Mouse (Mus musculus): ENCODE results near the gene Ruvbl2. TPM values are rescaled to one million over a fixed set of nuclear protein-coding genes. Genes with fewer than 3 reads are reported as not detected.
"Not testable (repeated sequence)": the region's sequence is repeated elsewhere in the genome, so short reads cannot be mapped to it uniquely, and the experiment has no call there.

The Ruvbl2 gene
- polyA plus RNA-seq, 1 experiment from 2014 or later: 173 TPM

DNA sequence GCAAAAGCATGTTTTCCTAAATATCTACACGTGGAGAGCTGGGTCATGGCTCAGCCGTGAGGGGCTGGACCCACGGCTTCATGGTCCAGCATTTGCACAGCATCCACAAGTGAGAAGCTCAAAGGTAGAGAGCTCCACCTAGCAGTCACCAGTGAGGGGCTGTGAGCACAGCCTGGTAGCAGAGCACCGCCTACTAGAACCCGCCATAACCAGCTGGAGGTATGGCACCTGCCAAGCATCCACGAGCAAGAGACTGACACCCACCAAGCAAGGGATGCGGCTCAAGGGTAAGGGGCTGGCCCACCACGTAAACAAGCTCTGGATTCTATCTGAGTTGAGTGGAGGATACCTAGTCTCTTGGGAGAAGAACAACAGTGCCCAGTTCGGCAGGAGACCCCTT lies 27.7 kb upstream of the Ruvbl2 start:
- TF ChIP-seq CTCF (IDR thresholded peaks at IDR 0.05; ENCODE audit: low read depth): no peak
- Histone ChIP-seq H3K4me2 (peak overlapping the region; percentile 94), H3K4me1 (ENCODE audit: insufficient read depth) (peaks cover 6% of the 10 kb centered on the region), H3K36me3 (ENCODE audit: insufficient read depth) (peaks cover 43% of the 10 kb centered on the region), H3K9ac (peak overlapping the region; percentile 80), H3K27me3 (ENCODE audit: insufficient read depth, low read length) (no peaks in the 10 kb centered on the region), H3K27ac (ENCODE audit: low read depth) (no peak overlapping the region), H3K4me3 (ENCODE audit: low read depth, low read length) (peak overlapping the region; percentile 87), H3K9me3 (ENCODE audit: low read depth, low read length) (no peaks in the 10 kb centered on the region)
- ATAC-seq (ENCODE audit: insufficient read depth) (no peak), DNase-seq (no peak)
- 73% methylated on average over 9 of the region's 9 CpGs for WGBS

DNA sequence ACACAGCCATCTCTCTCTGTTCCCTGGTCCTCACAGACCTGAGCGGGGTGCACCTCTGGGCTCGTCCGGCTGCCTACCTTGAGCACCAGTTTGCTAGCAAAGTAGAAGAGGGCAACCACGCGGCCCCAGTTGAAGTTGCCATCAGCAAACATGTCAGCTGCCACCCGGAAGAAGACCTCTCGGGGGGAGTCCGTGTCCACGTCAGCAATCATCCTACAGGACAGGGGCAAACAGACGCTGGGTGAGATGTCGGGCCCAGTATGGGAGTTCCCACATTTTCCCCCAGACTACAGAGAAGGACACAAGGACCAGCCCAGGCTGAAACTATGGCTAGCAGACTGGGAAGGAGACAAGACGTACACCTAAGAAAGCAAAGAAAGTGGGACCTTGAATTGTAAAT lies 27.2 kb upstream of the Ruvbl2 start:
- 90% methylated on average over 12 of the region's 12 CpGs for WGBS
- Histone ChIP-seq H3K9ac (no peak overlapping the region), H3K4me3 (ENCODE audit: low read depth, low read length) (peak overlapping the region; percentile 87; the same call in 1 of the 2 replicates), H3K4me2 (peak overlapping the region; percentile 94), H3K4me1 (ENCODE audit: insufficient read depth) (peaks cover 10% of the 10 kb centered on the region), H3K27ac (ENCODE audit: low read depth) (no peak overlapping the region), H3K27me3 (ENCODE audit: insufficient read depth, low read length) (no peaks in the 10 kb centered on the region), H3K9me3 (ENCODE audit: low read depth, low read length) (no peaks in the 10 kb centered on the region), H3K36me3 (ENCODE audit: insufficient read depth) (peaks cover 43% of the 10 kb centered on the region)
- DNase-seq: no peak
- ATAC-seq (ENCODE audit: insufficient read depth): no peak
- TF ChIP-seq CTCF (IDR thresholded peaks at IDR 0.05; ENCODE audit: low read depth): no peak

DNA sequence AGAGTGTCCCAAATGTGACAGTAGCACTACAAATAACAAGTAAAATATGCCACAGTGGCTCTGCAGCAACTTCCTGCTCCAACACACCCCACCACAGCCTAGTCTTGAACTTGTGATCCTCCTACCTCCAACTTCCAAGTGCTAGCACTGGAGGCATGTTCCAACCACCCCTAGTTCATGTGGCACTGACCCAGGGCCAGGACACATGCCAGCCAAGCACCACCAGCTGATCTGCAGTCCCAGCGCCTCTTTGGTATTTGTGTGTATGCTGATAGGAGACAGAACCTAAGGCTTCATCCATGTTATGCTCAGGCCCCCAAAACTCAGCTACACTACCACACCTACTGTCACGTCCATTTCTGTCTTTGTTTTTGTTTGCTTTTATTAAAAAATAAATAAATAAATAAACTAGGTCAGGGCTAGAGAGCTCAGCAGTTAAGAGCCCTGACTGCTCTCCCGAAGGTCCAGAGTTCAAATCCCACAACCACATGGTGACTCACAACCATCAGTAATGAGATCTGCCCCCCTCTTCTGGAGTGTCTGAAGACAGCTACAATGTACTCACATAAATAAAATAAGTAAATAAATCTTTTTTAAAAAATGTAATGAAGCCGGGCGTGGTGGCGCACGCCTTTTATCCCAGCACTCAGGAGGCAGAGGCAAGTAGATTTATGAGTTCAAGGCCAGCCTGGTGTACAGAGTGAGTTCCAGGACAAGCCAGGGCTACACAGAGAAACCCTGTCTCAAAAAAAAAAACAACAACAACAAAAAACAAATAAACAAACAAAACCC lies 26.3 kb upstream of the Ruvbl2 start:
- no peak overlapping the region for H3K4me3 ChIP-seq (ENCODE audit: low read depth, low read length)
- no peaks in the 10 kb centered on the region for H3K27me3 ChIP-seq (ENCODE audit: insufficient read depth, low read length)
- H3K9ac ChIP-seq: no peak overlapping the region
- peaks cover 43% of the 10 kb centered on the region for H3K36me3 ChIP-seq (ENCODE audit: insufficient read depth)
- peaks cover 12% of the 10 kb centered on the region for H3K4me1 ChIP-seq (ENCODE audit: insufficient read depth)
- no peak for DNase-seq
- no peaks in the 10 kb centered on the region for H3K9me3 ChIP-seq (ENCODE audit: low read depth, low read length)
- H3K4me2 ChIP-seq: no peak overlapping the region
- H3K27ac ChIP-seq (ENCODE audit: low read depth): no peak overlapping the region
- no peak for ATAC-seq (ENCODE audit: insufficient read depth)
- no peak for TF ChIP-seq CTCF (IDR thresholded peaks at IDR 0.05; ENCODE audit: low read depth)
- WGBS: 90% methylated on average over 7 of the region's 7 CpGs

DNA sequence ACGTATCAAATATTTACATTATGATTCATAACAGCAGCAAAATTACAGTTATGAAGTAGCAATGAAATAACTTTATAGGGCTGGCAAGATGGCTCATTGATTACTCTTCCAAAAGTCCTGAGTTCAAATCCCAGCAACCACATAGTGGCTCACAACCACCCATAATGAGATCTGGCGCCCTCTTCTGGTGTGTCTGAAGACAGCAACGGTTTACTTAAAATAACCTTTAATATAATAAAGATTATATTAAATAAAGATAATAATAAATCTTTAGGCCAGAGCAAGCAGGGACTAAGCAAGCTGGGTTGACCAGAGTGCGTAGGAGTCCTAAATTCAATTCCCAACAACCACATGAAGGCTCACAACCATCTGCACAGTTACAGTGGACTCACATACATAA lies 25.0 kb upstream of the Ruvbl2 start:
- not testable (repeated sequence) for ATAC-seq (ENCODE audit: insufficient read depth)

DNA sequence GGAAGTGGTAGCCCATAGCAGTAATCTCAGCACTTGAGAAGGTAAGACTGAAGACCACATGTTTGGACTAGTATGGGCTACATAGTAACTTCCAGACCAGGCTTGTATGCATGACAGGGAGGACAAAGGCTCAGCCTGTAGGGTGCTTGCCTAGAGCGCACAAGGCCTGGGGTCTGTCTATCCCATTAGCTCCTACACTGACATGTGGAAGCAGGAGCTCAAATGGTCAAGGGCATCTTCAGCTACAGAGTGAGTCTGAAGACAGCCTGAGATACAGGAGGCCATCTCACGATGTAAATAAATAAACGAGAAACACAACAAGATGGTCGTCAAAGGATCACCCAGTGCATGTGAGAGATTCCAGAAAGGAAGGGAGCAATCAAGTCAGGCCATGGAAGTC lies 24.4 kb upstream of the Ruvbl2 start:
- Histone ChIP-seq H3K9me3 (ENCODE audit: low read depth, low read length) (no peaks in the 10 kb centered on the region), H3K4me2 (no peak overlapping the region), H3K9ac (no peak overlapping the region), H3K36me3 (ENCODE audit: insufficient read depth) (peaks cover 56% of the 10 kb centered on the region), H3K27ac (ENCODE audit: low read depth) (no peak overlapping the region), H3K4me3 (ENCODE audit: low read depth, low read length) (no peak overlapping the region), H3K4me1 (ENCODE audit: insufficient read depth) (peaks cover 23% of the 10 kb centered on the region), H3K27me3 (ENCODE audit: insufficient read depth, low read length) (no peaks in the 10 kb centered on the region)
- WGBS: 81% methylated on average over 4 of the region's 4 CpGs
- DNase-seq (no peak), ATAC-seq (ENCODE audit: insufficient read depth) (no peak)
- TF ChIP-seq CTCF (IDR thresholded peaks at IDR 0.05; ENCODE audit: low read depth): no peak

More for the DNA sequence above, 25.0 kb upstream of the Ruvbl2 start:
- H3K9me3 ChIP-seq (ENCODE audit: low read depth, low read length); H3K27ac ChIP-seq (ENCODE audit: low read depth); H3K27me3 ChIP-seq (ENCODE audit: insufficient read depth, low read length); DNase-seq; H3K9ac ChIP-seq; H3K4me3 ChIP-seq (ENCODE audit: low read depth, low read length); H3K4me2 ChIP-seq: not testable (repeated sequence)
- peaks cover 51% of the 10 kb centered on the region for H3K36me3 ChIP-seq (ENCODE audit: insufficient read depth)
- 71% methylated on average over 4 of the region's 4 CpGs for WGBS
- H3K4me1 ChIP-seq (ENCODE audit: insufficient read depth): peaks cover 18% of the 10 kb centered on the region

DNA sequence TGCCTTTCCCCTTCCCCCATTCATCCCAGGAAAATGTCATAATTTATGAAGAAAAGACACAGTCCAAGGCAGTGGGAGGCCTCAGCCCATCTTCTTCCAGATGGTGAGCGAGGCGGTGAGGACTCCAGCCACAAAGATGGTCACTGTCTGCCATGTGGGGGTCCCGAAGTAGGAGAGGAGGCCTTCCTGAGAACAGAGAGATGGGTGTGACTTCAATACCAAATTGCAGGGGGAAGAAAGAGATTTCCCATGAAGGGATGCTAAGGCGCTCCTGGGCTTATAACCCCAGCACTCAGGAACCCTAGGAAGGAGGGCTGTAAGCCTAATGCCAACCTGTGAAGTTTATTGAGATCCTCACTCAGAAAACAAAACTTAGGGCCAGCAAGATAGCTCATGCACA lies 23.9 kb upstream of the Ruvbl2 start:
- no peak for DNase-seq
- peaks cover 23% of the 10 kb centered on the region for H3K4me1 ChIP-seq (ENCODE audit: insufficient read depth)
- 0 out of 2 replicates have a peak overlapping the region, but pooled peaks have one; percentile 25 for H3K4me2 ChIP-seq
- peaks cover 62% of the 10 kb centered on the region for H3K36me3 ChIP-seq (ENCODE audit: insufficient read depth)
- peak overlapping the region; percentile 21; the same call in 1 of the 2 replicates for H3K27ac ChIP-seq (ENCODE audit: low read depth)
- H3K4me3 ChIP-seq (ENCODE audit: low read depth, low read length): no peak overlapping the region
- ATAC-seq (ENCODE audit: insufficient read depth): no peak
- 80% methylated on average over 4 of the region's 4 CpGs for WGBS
- no peaks in the 10 kb centered on the region for H3K27me3 ChIP-seq (ENCODE audit: insufficient read depth, low read length)
- no peak overlapping the region for H3K9ac ChIP-seq
- TF ChIP-seq CTCF (IDR thresholded peaks at IDR 0.05; ENCODE audit: low read depth): no peak
- no peaks in the 10 kb centered on the region for H3K9me3 ChIP-seq (ENCODE audit: low read depth, low read length)

DNA sequence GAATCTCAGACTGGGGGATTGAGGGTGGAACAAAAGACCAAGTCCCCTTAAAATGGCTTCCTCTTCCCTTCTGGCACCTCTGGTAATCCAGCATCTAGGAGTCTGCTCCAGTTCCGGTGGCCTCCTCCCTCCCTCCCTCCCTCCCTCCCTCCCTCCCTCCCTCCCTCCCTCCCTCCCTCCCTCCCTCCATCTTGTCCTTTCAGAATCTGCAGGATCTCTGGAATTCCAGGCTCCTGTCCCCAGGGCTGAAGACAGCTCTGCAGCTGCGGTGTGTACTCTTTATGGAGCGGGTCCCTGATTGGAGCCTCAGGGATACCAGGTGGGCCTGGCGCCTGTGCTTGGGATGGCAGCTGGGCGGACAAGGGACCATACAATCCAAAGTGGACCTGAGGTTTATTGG lies 23.4 kb upstream of the Ruvbl2 start:
- ATAC-seq (ENCODE audit: insufficient read depth) (no peak), DNase-seq (no peak)
- Histone ChIP-seq H3K27me3 (ENCODE audit: insufficient read depth, low read length) (no peaks in the 10 kb centered on the region), H3K27ac (ENCODE audit: low read depth) (peak overlapping the region; percentile 93), H3K4me1 (ENCODE audit: insufficient read depth) (peaks cover 23% of the 10 kb centered on the region), H3K9me3 (ENCODE audit: low read depth, low read length) (no peaks in the 10 kb centered on the region), H3K4me3 (ENCODE audit: low read depth, low read length) (no peak overlapping the region), H3K9ac (peak overlapping the region; percentile 90), H3K4me2 (peak overlapping the region; percentile 66), H3K36me3 (ENCODE audit: insufficient read depth) (peaks cover 66% of the 10 kb centered on the region)
- 38% methylated on average over 5 of the region's 5 CpGs for WGBS
- no peak for TF ChIP-seq CTCF (IDR thresholded peaks at IDR 0.05; ENCODE audit: low read depth)
